Mouse (Mus musculus) midbrain, postnatal 0 days (tissue): ENCODE measurements around the gene Tyw3. TPM values are rescaled to one million over a fixed set of nuclear protein-coding genes. Genes with fewer than 3 reads are reported as not detected.
A peak's percentile ranks its signal among the peaks of the same experiment; 100 is the strongest.
"Not testable (repeated sequence)": the region's sequence is repeated elsewhere in the genome, so short reads cannot be mapped to it uniquely, and the experiment has no call there.

ENCODE experiments used
- ATAC-seq: fragments of 200-750 bp; cut with Nextera tagmentation; 2 replicates; pipeline ENCODE4 v1.8.0; 2017; ENCODE audit warnings: moderate number of reproducible peaks, mild to moderate bottlenecking, moderate TSS enrichment, moderate library complexity; ENCODE audit not compliant: low FRiP score
- DNase-seq: peaks from one replicate; pipeline ENCODE4 v3.0.0-alpha.2; 2015; ENCODE audit warnings: low spot score
- H3K27ac ChIP-seq: fragments of 300-500 bp; sonication (generic); 2 replicates; pipeline ENCODE4 v1.5.1; 2014; ENCODE audit warnings: low read depth, mild to moderate bottlenecking, low read length, mixed read lengths
- H3K27me3 ChIP-seq: fragments of 300-500 bp; sonication (generic); 2 replicates; pipeline ENCODE4 v1.6.1; 2014; ENCODE audit warnings: low read length, control low read depth, mixed read lengths; ENCODE audit not compliant: insufficient read depth
- H3K36me3 ChIP-seq: fragments of 300-500 bp; sonication (generic); 2 replicates; pipeline ENCODE4 v1.6.1; 2014; ENCODE audit warnings: low read length, control low read depth, mixed read lengths; ENCODE audit not compliant: insufficient read depth
- H3K4me1 ChIP-seq: fragments of 300-500 bp; sonication (generic); 2 replicates; pipeline ENCODE4 v1.6.1; 2014; ENCODE audit warnings: mild to moderate bottlenecking, control low read depth, antibody characterized with exemption, low read length, mixed read lengths; ENCODE audit not compliant: insufficient read depth
- H3K4me2 ChIP-seq: fragments of 300-500 bp; sonication (generic); 2 replicates; pipeline ENCODE4 v1.6.1; 2014; ENCODE audit warnings: low read depth, mild to moderate bottlenecking, low read length, mixed read lengths; ENCODE audit not compliant: poor library complexity, severe bottlenecking
- H3K4me3 ChIP-seq: fragments of 300-500 bp; sonication (generic); 2 replicates; pipeline ENCODE4 v1.5.1; 2014; ENCODE audit warnings: low read depth, mild to moderate bottlenecking, low read length, moderate library complexity
- H3K9ac ChIP-seq: fragments of 300-500 bp; sonication (generic); replicated peaks from 2 replicates; pipeline ENCODE4 v1.6.1; 2014; ENCODE audit warnings: mild to moderate bottlenecking, low read length, moderate library complexity, mixed read lengths; ENCODE audit not compliant: poor library complexity, severe bottlenecking
- H3K9me3 ChIP-seq: fragments of 300-500 bp; sonication (generic); 2 replicates; pipeline ENCODE4 v1.6.1; 2016; ENCODE audit warnings: low read length, control low read depth
- CTCF ChIP-seq: IDR thresholded peaks from 2 replicates; pipeline ENCODE4 v1.5.1; 2016; ENCODE audit warnings: antibody characterized with exemption, mild to moderate bottlenecking
- WGBS: fragments of 180-500 bp; shearing (Covaris S2); extraction: QIAGEN DNeasy Blood & Tissue Kit; methylation state at CpG from one replicate; pipeline ENCODE4 v1.1.7; 2014; 5-methylcytosine and 5-hydroxymethylcytosine counted together
- polyA plus RNA-seq: library from polyadenylated mRNA; unstranded; fragments of >200 nt; fragmentation: Nextera tagmentation; extraction: Ambion mirVana; gene quantifications from 2 replicates; pipeline ENCODE4 v1.2.1, GENCODE M21; 2015
- total RNA-seq: library from RNA; depleted of rRNA; stranded (reverse); fragments of >200 nt; gene quantifications from 2 replicates; pipeline ENCODE4 v1.2.3, GENCODE M21; 2014; rRNA removed

The Tyw3 gene
- 6.3 and 10.2 TPM in 2 replicates for total RNA-seq
- 9.9 and 10.7 TPM in 2 replicates for polyA plus RNA-seq

DNA sequence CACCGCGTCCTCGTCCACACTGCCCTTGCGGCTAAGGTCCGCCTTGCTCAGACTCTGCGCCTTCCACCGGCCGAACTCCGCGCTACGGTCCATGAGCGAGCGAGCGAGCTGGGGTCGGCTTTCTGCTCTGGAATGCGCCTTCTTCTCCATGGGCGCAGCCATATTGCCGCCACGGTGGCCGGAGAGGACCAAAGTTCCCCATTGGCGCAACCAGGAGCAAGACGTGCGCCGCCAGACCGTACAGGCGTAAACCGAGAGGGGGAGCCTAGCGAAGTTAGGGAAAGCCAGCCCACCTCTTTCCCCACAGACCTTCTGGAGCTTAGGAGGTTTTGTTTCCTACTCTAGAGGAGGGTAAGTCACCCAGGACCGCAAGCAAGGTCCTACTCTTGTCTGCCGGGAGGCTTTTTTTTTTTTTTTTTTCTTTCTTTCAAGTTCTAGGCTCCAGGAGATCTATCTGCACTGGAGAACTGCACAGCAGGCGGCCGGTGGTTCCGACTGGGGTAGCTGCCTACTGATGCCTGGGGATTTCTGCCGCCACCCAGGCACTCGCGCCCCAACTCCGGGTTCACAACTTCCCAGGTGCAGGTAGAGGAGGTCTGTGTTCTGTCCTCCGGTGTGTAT is at the start of gene Tyw3:
Gene Tyw3 (minus strand): TSS at position 171 of the 621 bp plus-strand sequence.
- WGBS: under 1% methylated on average over 38 of the region's 38 CpGs
- peak; percentile 97 for DNase-seq
- H3K4me1 ChIP-seq: no peaks in the 10 kb centered on the region

DNA sequence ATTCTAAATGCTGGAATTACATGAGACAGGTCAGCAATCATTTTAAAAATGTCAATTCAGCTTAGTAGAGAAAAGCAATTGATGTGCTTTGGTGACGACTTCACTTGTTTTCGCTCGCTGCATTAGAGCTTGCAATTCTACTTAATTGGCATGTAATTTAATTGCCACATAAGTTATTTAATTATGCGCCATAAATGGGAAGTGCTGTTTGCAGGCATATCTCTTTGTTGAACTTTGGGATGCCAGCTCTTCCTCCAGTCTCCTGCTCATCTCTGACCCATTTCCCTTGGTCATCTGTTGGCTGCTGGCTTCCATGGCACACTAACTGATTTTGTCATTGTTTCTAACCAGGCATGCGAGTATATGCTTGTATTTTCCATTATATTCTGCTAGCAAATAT is 36.2 kb upstream of the Tyw3 start:
- Histone ChIP-seq H3K9ac (no peak overlapping the region), H3K27me3 (no peaks in the 10 kb centered on the region), H3K4me2 (no peak overlapping the region), H3K4me1 (no peaks in the 10 kb centered on the region), H3K9me3 (no peaks in the 10 kb centered on the region), H3K36me3 (no peaks in the 10 kb centered on the region), H3K4me3 (no peak overlapping the region), H3K27ac (no peak overlapping the region)
- WGBS: 78% methylated on average over 5 of the region's 5 CpGs
- no peak for DNase-seq
- no peak for ATAC-seq
- TF ChIP-seq CTCF: no peak

More for the DNA sequence above, at the start of gene Tyw3:
- H3K36me3 ChIP-seq: peaks cover 16% of the 10 kb centered on the region
- peak; percentile 76 for TF ChIP-seq CTCF
- H3K27ac ChIP-seq: peak within 1 kb of the TSS; percentile 95
- ATAC-seq: peak; percentile 94
- no peaks in the 10 kb centered on the region for H3K9me3 ChIP-seq
- H3K27me3 ChIP-seq: no peaks in the 10 kb centered on the region
- H3K4me2 ChIP-seq: peak within 1 kb of the TSS; percentile 68
- H3K4me3 ChIP-seq: peak within 1 kb of the TSS; percentile 84
- peak within 1 kb of the TSS; percentile 87 for H3K9ac ChIP-seq

DNA sequence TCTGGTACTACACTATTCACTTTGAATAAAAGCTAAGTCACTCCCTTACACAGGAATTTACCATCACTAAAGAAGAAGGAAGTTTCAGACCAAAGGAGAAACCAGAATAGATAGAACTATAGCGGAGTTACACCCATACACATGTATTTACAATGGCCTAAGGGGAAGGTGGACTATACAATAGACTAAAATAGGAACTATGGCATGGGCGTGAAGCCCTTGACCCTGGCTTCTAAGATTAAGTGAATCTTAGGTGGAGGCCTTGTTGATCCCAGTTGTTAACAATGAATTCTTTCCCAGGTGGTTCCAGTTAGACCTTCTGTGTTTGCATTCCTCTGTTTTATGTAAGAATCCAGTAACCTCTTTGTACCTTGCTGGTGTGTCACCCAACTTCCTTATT is 34.4 kb upstream of the Tyw3 start:
- not testable (repeated sequence) for DNase-seq, H3K4me2 ChIP-seq, H3K27me3 ChIP-seq, ATAC-seq, H3K4me3 ChIP-seq, H3K9ac ChIP-seq, H3K9me3 ChIP-seq, H3K27ac ChIP-seq, H3K36me3 ChIP-seq, H3K4me1 ChIP-seq
- 87% methylated on average over 2 of the region's 2 CpGs for WGBS

DNA sequence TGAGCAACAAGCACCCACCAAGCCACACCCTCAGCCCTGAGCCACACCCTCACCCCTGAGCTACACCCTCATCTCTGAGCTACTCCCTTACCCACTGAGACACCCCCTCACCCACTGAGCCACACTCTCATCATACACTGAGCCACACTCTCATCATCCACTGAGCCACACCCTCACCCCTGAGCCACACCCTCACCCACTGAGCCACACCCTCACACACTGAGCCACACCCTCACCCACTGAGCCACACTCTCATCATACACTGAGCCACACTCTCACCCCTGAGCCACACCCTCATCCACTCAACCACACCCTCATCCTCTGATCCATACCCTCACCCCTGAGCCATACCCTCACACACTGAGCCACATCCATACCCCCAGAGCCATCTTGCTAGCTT is 31.4 kb upstream of the Tyw3 start:
- Histone ChIP-seq H3K4me1 (no peaks in the 10 kb centered on the region), H3K9me3 (no peaks in the 10 kb centered on the region), H3K9ac (no peak overlapping the region), H3K36me3 (no peaks in the 10 kb centered on the region), H3K4me2 (no peak overlapping the region), H3K27ac (no peak overlapping the region), H3K4me3 (no peak overlapping the region), H3K27me3 (no peaks in the 10 kb centered on the region)
- DNase-seq (no peak), ATAC-seq (no peak)
- no peak for TF ChIP-seq CTCF

DNA sequence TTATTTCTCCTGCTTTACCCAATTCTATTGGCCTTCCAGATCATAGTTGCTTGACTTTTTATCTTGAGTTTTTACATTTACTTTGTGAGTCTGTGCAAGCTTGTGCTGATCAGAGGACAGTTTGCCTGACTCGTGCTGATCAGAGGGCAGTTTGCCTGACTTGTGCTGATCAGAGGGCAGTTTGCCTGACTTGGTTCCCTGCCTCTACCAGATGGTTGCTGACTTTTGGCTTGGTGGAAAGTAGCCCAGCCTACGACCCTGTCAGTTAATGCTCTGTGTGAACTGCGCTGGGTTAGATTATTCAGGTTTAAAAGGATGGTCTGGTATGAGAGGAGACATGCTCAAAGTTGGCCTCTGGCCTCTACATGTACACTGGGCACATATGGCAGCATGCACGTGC is 19.2 kb upstream of the Tyw3 start:
- no peaks in the 10 kb centered on the region for H3K9me3 ChIP-seq
- H3K27me3 ChIP-seq: no peaks in the 10 kb centered on the region
- no peak overlapping the region for H3K4me2 ChIP-seq
- 0 out of 2 replicates have a peak, but pooled peaks cover 4% of the 10 kb centered on the region for H3K4me1 ChIP-seq
- H3K9ac ChIP-seq: no peak overlapping the region
- no peak overlapping the region for H3K4me3 ChIP-seq
- WGBS: 91% methylated on average over 4 of the region's 4 CpGs
- H3K27ac ChIP-seq: no peak overlapping the region
- DNase-seq (no peak), ATAC-seq (no peak)
- H3K36me3 ChIP-seq: no peaks in the 10 kb centered on the region
- no peak for TF ChIP-seq CTCF

DNA sequence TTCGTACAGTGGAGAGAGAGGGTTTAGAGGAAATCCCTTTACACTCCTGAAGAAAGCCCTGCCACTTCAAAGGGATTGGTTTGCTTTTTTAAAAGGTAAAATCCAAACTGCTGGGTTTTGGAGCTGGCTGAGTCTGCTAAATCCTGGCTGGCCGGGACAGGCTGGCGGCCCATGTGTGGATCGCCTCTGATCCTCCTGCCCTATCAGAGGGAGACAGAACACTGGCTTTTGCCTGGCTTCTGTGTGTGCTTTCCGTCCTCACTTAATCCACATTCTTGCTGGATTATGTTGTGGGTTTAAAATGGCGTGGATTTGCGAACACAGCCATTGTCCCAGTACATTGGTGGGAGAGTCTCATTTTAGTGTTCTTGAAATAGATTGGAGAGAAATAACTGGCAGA is 18.4 kb upstream of the Tyw3 start:
- no peak overlapping the region for H3K4me3 ChIP-seq
- no peak for DNase-seq
- TF ChIP-seq CTCF: no peak
- no peaks in the 10 kb centered on the region for H3K36me3 ChIP-seq
- WGBS: 53% methylated on average over 7 of the region's 7 CpGs
- H3K9ac ChIP-seq: no peak overlapping the region
- H3K27ac ChIP-seq: no peak overlapping the region
- no peaks in the 10 kb centered on the region for H3K27me3 ChIP-seq
- H3K4me2 ChIP-seq: no peak overlapping the region
- H3K4me1 ChIP-seq: 0 out of 2 replicates have a peak, but pooled peaks cover 4% of the 10 kb centered on the region
- peak; percentile 58 for ATAC-seq
- H3K9me3 ChIP-seq: no peaks in the 10 kb centered on the region
